Mouse (Mus musculus): ENCODE measurements around the gene Odc1.

Gene Odc1

DNA sequence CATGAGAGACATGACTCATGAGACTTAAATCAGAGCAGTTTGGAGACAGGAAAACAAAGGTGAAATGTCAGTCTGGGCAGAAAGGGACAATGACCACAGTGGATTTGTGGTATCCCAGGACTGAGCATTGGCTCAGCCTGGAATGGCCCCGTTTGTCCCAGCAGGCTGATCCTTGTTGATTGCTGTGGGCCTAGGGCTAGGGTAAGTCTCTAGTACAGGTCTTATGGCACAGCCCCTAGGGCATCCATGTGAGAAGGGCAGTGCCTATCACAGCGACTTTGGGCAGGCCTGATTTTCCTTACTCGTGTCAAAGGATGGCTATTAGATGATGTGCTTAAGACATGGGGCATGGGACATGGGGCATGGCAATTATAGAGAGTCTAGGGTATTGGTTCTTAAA is 41.4 kb downstream of the Odc1 start:
- in situ Hi-C loops (cut with MboI) = no loop called here

DNA sequence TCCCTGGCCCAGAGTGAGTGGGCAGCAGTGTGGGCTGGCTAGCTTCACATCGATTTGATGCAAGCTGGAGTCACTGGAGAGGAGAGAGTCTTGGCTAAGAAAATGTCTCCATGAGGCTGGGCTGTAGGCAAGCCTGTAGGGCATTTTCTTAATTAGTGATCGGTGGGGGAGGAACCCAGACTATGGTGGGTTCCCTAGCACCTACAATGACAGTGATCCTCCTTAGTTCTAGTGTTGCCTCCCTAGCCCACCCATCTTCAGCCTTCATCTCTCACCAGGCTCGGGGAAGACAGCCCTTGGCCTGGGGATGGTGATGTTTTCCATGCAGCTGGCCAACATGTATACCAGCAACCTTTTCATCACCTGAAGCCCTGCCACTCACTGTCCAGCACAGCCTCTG is 43.8 kb downstream of the Odc1 start:
- in situ Hi-C loops (cut with MboI) = no loop called here

DNA sequence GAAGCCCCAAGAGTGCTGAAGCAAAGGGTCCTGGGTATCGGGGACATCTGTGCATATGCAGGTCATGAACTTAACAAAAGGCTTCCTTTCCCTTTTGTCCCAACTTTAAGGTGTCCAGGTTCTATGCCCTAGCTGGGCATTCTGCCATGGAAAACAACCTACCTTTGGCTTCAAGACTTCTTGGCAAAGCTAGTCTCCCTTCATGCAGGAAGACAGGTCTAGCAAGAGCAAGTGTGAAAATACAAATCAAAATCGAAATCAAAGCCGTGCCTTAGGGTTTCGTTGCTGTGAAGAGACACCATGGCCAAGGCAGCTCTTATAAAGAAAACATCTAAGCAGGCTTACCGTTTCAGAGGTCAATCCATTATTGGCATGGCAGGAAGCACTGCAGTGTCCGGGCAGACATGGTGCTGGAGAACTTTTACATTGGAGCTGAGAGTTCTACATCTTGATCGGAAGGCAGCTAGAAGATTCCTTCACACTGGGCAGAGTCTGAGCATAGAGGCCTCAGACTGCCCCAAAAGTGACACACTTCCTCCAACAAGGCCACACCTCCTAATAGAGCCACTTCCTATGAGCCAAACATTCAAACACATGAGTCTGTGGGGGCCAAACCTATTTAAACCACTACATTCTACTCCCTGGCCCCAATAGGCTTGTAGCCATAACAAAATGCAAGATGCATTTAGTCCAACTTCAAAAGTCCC is 44.5 kb downstream of the Odc1 start:
- in situ Hi-C loops (cut with MboI) = no loop called here

DNA sequence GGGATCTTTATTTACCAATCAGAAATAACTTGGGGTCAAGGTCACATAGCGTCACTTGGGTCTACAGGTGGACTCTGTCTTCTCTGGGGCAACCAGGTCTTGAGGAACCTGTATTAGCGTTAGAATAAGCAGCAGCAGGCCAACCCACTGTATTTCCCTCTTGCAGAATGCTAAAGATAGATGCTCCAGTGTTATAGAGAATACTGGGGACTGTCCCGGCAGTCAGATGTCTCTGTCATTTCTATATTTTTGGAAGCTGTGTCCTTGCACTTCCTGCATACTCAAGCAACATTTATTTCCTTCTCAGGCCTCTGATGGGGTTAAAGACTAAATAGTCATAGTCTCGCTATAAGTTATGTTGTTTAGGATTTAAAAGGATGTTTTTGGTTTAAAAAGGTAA is 46.7 kb downstream of the Odc1 start:
- in situ Hi-C loops (cut with MboI) = no loop called here

DNA sequence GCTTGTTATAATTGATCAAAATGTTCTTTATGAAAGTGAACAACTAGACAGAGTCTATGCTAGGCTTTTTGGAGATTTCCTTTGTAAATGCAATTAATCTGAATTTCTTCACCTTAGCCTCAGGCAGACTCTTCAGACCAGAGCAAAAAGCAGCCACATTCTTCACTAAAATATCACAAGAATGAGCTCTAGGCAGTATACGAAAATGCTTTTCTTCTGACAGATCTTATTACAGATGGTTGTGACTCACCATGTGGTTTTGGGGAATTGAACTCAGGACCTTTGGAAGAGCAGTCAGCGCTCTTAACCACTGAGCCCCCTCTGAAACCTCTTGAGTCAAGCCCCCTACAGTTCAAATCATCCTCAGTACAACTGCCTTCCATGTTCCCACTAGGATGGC is 49.4 kb downstream of the Odc1 start:
- in situ Hi-C loops (cut with MboI) = no loop called here

DNA sequence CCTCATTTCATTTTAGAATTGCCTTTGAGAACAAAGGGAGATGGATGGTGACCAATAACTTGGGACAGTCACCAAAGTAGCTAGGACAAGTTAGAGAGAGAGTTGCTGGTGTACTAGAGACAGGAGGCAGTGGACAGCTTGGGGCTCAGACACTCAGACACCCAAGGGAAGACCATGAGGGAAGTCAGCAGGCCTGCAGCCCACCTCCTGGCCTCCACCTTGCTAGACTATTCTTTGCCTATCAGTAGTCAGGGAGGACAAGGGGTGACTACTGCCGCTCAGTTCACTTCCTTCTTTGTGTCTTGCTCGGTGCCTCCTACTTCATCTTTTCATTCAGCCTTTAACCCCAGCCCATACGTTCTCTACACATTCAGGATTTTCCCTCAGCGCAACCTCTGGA is 50.1 kb downstream of the Odc1 start:
- in situ Hi-C loops (cut with MboI) = no loop called here

DNA sequence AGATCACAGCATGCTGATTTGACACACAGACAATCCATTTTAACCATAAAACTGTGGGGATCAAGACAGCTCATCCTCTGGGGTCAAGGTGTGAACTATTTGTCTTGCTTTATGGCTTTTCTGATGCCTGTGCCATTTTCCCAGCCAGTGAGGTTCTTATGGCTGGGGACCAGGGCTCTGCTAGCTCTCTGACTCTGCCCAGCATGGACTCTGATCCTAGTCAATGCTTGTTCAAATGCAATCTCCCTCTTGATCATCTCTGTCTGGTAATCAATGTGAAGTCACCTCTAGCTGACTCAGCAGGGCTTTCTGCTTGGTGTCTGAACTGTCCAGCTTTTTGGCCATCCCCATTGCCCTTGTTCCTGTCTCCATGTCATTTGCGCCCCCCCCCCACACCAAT is 50.6 kb downstream of the Odc1 start:
- in situ Hi-C loops (cut with MboI) = no loop called here

Measured in mature B cell (primary cell).